Mouse (Mus musculus): ENCODE measurements around the gene Pla2g15. TPM values are rescaled to one million over a fixed set of nuclear protein-coding genes. Genes with fewer than 3 reads are reported as not detected.

Pla2g15 gene
- total RNA-seq, 4 experiments from 2014 or later: 28.2 to 36.0 (median 29.8) TPM

DNA sequence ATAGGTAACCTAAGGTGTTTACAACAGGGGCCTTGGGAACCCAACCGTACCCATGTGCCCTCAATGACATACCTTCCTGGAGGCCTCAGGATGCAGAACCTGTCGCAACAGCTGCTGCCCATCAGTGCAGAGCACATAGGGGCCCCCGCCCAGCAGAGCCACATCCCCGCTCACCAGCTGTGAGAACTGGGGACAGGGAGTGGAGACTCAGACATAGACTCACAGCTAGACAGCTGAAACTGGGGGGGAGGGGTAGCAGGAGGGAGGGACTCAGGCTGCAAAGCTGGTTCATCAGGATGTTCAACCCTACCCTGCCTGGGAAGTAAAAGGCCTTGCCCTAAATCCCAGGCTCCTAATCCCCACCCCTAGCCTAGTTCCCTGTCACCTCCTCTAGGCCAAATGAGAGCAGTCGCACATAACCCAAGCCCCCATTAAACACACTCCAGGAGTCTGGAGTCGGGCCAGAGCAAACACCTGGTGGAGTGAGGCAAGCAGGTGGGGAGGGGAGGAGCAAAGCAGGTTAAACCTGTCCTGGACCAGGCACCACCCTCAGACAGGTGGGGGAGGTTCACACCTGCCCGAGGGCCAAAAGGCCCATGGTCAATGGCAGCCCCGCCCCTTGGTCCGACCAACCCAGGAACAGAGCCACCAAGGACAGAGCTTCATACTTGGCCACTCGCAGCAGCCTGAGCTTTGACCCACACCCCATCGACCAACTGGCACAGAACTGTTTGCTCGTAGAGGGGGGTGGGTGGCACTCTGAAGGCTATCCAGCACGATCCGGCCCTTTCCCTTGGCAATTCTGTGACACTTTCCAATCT, 15.2 kb upstream of the Pla2g15 start:
- DNase-seq (ENCODE audit: low spot score in 2 of 2): no peak

DNA sequence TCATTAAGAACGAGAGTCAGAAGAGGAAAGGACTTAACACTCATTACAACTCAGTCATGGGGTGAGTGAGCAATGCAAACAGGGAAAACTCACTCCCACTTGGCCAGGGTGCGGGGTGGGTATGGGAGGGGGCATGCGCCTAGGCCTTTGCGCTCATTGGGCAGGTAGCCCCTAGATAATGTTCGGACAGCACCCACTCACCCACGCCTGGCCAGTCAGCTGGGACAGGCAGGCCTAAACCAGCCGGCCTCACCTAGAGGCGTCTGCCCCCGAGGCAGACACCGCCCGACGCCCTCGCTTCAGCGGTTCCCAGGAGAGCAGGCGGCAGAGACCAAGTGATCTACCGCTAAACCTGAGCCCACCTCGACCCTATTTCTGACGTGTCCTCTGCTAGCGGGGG, 14.5 kb upstream of the Pla2g15 start:
- no peak for DNase-seq (ENCODE audit: low spot score in 2 of 2)

DNA sequence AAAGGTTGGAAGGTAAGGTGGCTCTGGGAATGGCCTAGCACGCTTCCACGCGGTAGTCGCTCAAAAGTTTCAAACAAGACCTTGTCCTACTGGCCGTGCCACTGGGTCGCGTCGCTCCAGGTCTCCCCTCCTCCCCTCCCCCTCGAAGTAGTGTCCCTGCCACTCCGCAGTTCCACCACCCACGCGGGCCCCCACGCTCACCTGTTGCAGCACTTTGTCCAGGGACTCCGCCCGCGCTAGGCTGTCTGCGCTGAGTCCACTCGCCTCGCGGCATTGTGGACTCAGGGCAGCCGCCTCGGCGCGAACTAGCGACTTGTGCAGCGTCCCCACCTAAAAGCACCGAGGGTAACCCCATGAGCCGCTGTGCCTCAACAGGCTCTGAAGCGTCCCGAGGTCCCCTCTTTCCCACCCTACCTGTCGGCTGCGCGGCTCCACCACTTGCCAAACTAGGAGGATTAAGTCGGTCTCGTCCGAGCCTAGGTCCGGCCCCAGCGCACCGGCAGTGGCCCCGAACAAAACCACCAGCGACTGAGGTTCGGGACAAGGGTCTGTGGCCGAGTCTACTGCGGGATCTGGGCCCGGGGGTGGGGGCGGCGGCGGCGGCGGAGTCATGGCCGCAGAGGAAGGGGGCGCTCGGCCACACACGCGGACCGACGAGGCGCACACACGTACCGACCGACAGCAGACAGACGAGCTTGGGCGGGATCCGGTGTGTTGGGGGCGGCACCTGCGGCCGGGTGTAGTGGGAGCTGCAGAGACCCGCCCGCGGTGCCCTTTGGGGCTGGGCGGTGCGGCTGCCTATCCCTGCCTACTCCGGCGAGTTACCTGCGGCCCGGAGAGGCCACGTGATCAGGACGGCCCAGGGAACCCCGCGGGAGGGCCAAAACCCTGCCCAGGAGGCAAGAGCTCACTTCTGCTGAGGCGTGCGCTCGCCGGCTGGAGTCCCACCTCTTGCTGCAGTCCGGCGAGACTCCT, 13.8 kb upstream of the Pla2g15 start, which contains the start of gene Esrp2:
TSS of gene Esrp2 (minus strand) at position 819 of the 975 bp plus-strand sequence.
- no peak for DNase-seq (ENCODE audit: low spot score in 2 of 2)

DNA sequence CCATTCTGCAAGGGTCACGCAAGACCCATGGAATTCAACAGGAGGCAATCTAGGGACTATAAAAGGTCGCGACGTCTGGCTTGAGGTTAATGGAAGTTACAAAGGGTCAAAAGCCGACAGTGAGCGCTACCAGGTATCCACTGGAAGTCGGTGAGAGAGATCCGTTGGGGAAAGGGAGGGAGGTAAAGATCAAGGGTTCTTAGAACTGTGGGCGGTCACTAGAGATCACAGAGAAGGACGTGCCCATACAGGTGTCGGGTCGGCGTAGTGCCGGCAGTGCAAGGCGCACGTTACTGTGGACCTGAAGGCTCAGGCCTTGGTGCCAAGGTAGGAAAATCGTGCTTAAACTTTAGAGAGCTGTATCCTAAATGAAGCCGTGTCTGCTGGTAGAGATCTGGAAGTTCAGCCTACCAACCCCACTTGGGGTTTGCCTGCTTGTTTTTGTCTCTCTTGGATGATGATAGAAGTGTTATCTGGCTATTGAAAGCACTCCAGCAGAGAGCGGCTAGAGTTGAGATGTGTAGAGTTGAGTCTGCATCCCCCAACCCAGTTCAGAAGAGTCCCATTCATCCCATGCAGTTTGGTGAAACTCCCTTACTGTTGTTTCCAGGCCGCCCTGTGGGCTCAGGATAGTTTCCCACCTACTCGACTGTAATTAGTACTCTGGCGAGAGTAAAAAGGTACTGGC, 12.8 kb upstream of the Pla2g15 start:
- DNase-seq (ENCODE audit: low spot score in 2 of 2): no peak

DNA sequence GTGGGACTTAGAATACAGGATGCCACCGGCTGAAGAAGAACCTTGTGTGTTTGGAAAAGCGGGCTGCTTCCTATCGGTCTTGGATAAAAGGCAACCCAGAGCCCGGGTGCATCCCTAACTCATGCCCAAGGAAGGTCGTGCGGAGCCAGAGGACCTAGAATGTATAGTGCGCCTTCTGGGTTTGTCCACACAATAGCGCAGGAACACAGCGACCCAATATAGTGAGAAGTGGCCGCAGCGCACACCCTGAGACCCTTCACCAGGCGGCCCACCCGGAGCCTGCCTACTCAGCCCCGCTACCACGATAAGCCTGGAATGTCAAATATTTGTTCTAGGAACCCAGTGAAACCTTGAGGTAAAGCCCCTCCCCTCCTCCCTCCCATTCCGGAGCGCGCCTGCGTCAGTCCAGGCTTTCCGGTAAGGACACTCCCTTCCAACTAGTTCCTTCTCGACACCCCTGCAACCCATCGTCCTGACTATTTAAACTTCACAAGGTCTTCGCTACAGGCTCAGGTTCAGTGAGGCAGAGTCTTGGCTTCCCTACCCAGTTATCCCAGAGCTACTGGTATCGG, 12.2 kb upstream of the Pla2g15 start:
- DNase-seq (ENCODE audit: low spot score in 2 of 2): no peak

DNA sequence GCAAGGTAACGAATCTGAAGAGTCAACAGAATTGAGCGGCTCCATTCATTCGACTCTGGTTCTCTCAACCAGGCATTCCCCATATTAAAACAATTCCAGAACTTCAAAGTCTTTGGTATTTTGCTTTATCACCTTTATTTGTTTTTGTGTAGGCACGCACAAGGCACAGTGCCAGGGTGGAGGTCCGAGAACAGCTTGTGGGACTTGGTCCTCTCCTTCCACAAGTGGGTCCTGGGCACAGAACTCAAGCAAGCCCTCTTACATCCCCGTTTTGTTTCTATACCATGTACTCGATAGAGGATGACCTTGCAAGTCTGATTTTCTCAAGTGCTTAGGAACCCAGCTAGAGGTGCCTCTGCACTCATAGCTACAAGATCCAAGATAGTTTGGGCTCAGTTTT, 11.6 kb upstream of the Pla2g15 start:
- no peak for DNase-seq (ENCODE audit: low spot score in 2 of 2)

DNA sequence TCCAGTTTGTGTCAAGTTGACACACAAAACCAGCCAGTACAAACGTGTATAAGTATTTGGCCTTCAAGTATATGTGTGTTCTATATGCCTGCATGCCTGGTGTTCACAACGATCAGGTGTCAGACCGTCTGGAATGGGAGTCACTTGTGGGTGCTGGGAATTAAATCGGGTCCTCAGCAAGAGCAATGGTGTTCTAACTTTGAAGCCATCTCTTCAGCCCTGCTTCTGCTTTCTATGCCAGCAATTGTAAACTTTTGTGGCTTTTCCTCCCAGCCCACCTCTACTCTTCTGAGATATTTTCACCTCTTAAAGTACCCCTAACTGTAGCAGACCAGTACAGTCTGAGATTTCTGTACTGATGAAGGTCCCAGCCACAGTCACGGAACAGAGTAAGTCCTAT, 10.0 kb upstream of the Pla2g15 start:
- DNase-seq (ENCODE audit: low spot score in 2 of 2): no peak

DNA sequence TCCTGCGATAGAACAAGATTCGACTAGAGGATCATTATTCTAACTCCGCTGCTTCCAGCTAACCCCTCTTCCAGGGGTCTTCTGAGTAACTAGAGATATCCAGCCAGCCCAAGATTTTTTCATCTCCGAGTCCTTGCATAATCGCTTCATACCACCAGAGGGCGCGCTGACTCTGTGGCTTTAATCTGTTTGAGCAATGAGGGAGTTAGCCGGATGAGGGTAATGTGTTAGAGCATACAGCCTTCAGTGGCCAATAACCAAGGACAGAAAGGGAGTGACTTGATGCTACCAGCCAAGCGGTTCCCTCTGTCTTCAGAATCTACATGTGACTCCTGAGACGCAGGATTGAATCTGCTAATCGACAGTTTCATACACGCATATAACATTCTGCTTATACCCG, 9.4 kb upstream of the Pla2g15 start:
- peak; percentile 50 to 86 for DNase-seq (ENCODE audit: low spot score in 2 of 2)

DNA sequence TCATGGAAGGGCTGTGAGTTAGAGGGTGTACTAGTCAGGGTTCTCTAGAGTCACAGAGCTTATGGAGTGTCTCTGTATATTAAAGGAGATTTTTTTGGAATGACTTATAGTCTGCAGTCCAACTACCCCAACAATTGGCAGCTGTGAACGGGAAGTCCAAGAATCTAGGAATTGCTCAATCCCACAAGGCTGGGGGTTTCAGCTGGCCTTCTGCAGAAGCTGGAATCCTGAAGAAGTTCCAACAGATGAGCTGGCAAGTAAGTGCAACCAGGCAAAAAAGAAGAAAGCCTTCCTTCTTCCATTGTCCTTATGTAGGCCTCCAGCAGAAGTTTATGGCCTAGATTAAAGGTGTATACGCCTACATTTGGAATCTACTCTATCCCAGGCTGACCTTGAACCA, 4.9 kb upstream of the Pla2g15 start:
- DNase-seq (ENCODE audit: low spot score in 2 of 2): no peak

DNA sequence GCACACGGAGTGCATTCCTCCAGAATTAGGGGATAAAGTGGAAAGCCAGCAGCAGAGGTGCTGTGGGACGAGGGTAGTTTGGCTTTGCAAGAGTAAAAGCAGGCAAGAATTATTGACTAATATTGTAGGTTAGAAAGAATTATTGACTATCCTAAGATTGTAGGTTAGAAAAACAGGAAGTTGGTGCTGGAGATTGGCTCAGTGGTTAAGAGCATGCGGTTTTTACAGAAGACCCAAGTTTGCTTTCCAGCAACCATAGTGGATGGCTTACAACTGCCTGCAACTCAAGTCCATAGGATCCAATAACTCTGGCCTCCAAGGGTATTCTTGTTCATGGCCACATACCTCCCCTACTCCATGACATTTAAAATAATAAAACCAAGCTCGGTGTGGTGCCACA, 4.2 kb upstream of the Pla2g15 start:
- DNase-seq (ENCODE audit: low spot score in 2 of 2): no peak

DNA sequence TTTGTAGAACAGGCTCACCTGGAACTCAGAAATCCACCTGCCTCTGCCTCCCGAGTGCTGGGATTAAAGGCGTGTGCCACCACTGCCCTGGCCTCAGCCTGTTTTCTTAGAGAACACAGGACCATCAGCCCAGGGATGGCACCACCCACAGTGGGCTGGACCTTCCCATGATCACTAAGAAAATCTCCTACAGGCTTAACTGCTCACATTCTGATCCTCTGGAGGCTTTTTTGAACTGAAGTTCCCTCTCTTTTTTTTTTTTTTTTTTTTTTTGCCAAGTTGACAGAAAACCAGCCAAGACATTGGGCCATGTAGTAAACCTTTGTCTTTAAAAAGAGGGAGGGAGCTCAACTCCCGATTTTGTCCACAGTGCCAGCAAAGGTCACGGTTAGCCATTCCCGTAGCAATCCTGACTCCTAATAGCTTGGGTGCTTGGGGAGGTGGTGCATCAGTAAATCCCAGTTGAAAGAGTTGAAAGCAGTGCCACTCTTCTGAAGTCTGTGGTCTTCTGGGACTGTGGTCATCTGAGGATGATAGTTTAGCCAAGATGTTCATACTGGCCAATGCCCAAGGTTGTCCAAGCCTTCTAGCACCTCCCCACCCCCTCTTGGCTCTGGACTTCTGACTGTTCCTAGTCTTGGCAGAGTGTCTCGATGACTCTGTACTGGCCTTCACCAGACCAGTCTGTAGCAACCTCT, 2.2 kb upstream of the Pla2g15 start:
- DNase-seq (ENCODE audit: low spot score in 2 of 2): no peak

DNA sequence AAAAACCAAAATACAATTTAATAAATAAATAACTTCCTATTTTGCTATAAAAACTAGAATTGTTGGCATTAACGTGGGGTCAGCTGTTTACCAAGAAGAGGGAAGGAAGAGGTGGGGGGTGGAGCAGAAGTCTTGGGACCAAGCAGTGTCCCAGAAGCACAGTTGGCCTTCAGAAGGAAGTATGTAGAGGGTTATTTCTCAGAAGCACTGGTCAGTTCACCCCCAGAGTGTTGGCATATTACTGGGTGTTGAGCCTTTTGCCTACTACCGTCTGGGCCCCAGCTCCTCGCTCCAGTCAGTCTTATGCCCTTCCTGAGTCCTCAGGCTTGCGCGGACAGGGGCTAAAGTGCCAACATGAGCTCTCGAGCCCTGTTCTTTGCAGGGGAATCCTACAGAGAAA, 1.2 kb upstream of the Pla2g15 start:
- DNase-seq (ENCODE audit: low spot score in 2 of 2): no peak

DNA sequence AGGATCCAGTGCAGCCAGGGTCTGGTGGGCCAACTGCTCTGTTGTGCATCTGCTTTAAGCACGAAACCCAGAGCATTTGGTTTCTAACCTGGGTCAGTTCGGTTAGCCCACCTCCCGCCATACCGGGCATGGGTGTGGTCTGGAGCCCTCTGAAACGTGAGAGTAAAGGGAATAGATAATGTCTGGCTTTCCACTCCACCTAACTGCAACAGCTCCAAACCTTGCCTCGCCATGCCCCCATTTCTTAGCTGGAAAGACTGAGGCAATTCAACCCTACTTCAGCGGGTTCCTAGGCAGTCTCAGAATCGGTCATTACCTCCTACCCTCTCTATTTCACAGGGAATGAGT, 428 bp downstream of the Pla2g15 start:
- DNase-seq (ENCODE audit: low spot score in 2 of 2): no peak

DNA sequence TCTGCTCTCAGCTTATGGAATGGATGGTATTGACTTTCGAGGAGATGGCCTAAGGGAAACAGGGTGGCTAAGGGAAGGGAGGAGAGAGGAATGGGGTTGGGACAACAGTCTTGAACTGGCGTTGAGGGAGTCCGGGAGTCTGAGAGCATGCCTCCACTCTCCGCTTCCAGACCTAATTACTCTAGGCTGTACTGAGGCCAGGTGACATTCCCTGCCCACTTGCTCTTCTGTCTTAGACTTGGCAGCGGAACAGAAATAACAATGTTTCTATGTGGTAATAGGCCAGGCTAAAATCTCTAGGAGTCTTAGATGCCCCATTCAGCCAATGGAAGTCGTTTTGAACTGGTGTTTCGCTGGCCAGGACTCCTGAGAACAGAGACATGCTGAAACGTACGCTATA, 842 bp downstream of the Pla2g15 start:
- DNase-seq (ENCODE audit: low spot score in 2 of 2): no peak

DNA sequence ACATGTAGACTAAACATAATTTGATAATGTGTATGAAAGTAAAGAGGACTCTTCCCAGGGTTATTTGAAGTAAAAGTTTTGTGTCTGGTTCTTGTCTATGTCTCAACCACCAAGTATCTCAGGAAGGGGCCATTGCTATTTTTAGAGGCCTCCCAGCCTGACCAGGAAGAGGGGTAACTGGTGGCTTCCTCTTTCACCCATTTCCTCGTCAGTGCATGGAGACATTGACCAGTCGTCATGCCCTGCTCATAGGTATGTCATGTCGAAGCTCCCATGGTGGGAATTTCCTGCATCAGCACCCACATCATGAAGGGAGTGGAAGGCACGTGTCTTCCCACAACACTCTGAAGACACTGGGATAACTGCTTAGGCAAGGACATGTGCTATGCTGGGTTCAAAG, 2.7 kb downstream of the Pla2g15 start:
- DNase-seq (ENCODE audit: low spot score in 2 of 2): no peak

DNA sequence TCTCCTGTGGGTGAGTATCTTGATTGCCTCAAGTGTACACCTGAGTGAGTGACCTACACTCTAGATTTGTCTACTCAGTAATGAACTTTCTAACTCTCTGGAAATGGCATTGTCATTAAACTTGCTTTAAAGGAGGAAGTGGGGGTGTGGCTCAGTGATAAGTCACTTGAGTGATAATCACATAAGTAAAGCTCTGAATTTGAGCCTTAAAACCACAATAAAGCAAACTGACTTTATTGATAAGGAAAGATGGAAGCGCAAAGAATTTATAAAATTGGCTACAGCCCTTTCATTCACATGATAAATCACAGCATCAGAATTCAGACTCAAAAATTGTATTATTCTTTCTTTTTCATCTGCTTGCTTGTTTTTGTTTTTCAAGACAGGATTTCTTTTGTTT, 7.2 kb downstream of the Pla2g15 start:
- DNase-seq (ENCODE audit: low spot score in 2 of 2): no peak

DNA sequence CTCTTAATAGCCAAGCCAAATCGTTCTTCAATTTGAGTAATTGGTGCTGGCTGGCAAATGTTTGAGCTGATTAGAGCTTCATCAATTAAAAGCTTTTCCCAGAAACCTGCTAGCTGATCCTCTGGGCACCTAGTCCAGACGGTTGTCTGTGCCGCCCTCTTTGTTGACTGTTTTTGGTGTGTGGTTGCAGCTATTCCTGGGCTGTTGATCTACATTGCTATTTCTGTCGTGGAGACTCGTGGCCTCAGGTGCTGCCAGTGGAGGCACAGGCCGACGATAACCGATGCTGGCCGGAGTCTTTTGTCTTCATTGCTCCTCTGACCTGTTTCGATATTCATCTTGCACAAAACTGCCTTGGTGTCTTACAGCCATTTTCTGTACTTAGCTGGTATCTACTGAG, 8.2 kb downstream of the Pla2g15 start:
- DNase-seq (ENCODE audit: low spot score in 2 of 2): no peak

DNA sequence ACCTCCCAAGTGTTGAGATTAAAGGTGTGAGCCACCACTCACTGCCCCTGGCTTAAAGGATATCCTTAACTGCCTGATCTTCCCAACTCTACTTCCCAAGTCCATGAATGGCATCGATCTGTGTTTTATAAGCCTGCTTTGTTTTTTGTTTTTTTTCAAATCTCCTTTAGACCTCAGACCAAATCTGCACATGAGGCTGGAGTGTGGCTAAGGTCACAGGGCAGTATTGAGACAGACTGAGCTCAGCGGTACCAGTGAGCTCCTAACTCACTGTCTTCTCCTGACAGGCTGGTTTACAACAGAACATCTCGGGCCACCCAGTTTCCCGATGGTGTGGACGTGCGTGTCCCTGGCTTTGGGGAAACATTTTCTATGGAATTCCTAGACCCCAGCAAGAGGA, 9.7 kb downstream of the Pla2g15 start:
- DNase-seq (ENCODE audit: low spot score in 2 of 2): no peak

DNA sequence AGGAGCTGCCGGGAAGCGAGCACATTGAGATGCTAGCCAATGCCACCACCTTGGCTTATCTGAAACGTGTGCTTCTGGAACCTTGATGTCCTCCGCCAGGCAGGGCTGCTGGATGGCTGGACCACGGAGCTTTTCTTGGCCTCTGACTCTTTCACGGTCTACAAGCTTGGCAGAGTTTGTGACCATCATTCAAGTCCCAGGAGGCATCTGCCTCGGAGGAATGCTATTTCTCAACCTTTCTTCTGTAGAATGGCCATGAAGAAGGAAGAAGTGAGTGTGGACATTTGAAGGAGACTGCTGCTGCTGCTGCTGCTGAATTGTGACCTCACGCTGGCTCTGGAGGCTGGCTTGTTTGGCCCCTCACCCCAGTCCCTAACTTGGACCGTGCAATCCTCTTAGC, 13.1 kb downstream of the Pla2g15 start:
- DNase-seq (ENCODE audit: low spot score in 2 of 2): no peak

DNA sequence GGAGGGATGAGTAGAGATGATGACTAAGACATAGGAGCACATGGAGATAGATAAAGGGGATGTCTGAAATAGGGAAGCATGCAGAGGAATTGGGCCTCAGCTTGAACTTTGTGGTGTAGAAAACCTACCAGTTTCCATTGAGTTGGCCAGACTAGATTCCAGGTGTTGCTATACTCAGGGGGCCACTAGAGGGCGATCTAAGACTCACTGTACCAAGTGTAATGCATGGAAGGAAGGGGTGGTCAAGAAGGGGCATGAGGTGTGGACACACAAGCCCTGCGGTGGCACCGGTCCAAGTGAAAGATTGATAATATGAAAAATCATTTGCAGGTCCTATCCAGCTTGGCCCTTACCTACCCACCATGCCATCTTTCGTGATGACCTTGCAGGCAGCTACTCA, 15.3 kb downstream of the Pla2g15 start:
- DNase-seq (ENCODE audit: low spot score in 2 of 2): peak; percentile 50 to 77
